Mouse (Mus musculus) large intestine, adult 2 months (tissue): ENCODE results near the gene Tas2r130. TPM values are rescaled to one million over a fixed set of nuclear protein-coding genes. Genes with fewer than 3 reads are reported as not detected.
"Not testable (repeated sequence)": the region's sequence is repeated elsewhere in the genome, so short reads cannot be mapped to it uniquely, and the experiment has no call there.

Experiments
- DNase-seq: peaks from one replicate; pipeline ENCODE4 v3.0.0-alpha.2; 2012; ENCODE audit warnings: low read depth, low spot score
- WGBS: fragments of 180-500 bp; shearing (Covaris S2); methylation state at CpG from one replicate; pipeline ENCODE4 v1.1.7; 2018; 5-methylcytosine and 5-hydroxymethylcytosine counted together
- polyA plus RNA-seq: library from polyadenylated mRNA; depleted of rRNA; stranded (reverse); fragments of >200 nt; gene quantifications from 2 replicates; pipeline ENCODE4 v1.2.3, GENCODE M21; 2012; rRNA removed

Gene Tas2r130
- polyA plus RNA-seq, result not detected in 2 replicates

GRCm38 (mm10) chr6:131630812-131631211, at the start of gene Tas2r130:
Gene Tas2r130, minus strand, starts transcription at chr6:131630912.
- no peak for DNase-seq
- WGBS, result 71% methylated on average over 3 of the region's 3 CpGs

- 66% methylated on average over 3 of the region's 3 CpGs for WGBS
- DNase-seq, result no peak
Measured at GRCm38 (mm10) chr6:131678786-131679185, 48.1 kb upstream of the Tas2r130 start, which contains the start of gene Tas2r106. Gene Tas2r106, minus strand, starts transcription at chr6:131678886.

DNA sequence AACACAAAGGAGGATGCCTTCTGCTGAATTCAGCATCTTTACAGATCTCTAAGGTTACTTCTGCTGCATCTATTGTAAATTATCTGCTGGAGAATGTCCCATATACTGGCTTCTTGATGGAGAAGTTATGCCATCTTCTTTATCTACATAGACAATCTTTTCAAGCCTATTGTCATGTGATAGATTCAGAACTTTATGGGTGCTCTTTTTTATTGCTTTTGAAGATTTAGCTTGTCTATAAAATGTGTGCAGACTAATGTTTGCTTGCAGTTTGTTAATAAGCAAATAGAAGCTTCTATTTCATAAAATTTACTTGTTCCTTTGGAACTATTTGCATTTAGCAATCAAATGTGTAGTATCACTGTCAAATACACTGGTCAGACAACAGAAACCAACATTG, 29.3 kb upstream of the Tas2r130 start, which contains the start of gene Tas2r107:
TSS of gene Tas2r107 (minus strand) at position 101 of the 400 bp plus-strand sequence.
- no peak for DNase-seq

DNA sequence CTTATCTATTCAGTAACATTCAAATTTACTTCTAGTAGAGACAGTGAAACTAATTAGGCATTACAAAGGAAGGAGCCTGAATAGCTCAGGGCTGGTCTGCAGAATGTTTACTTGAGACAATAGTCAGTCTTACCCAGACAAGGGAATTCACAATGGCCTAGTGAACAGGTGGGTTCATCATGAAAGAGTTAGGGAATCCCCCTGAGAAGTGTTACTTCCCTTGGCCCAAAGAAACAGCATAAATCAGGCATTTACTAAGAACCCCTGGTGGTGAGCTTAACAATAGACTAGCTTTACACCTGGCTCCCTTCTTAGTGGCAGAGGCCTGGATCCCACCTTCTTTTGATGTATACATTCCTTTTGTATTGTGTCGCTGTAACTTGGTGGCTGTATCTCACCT, 20.8 kb downstream of the Tas2r130 start:
- DNase-seq, result not testable (repeated sequence)
- WGBS, result 92% methylated on average over 1 of the region's 1 CpGs

- no peak for DNase-seq
- WGBS, result 85% methylated on average over 4 of the region's 4 CpGs
Measured at GRCm38 (mm10) chr6:131604821-131605220, 25.9 kb downstream of the Tas2r130 start.

Other genes starting within 250 kb of the Tas2r130 start
- 67.0 and 76.5 TPM in 2 replicates for gene Ybx3, start 242.4 kb downstream of the Tas2r130 start, polyA plus RNA-seq
- not detected in 2 replicates for gene 5430401F13Rik, start 144.5 kb downstream of the Tas2r130 start, polyA plus RNA-seq
- gene Gm6619, start 144.5 kb downstream of the Tas2r130 start, polyA plus RNA-seq, result not detected in 2 replicates
- not detected in 2 replicates for gene Tas2r107, start 29.2 kb upstream of the Tas2r130 start, polyA plus RNA-seq
- gene Tas2r106, start 48.0 kb upstream of the Tas2r130 start, polyA plus RNA-seq, result not detected in 2 replicates
- not detected in 2 replicates for gene Tas2r104, start 54.8 kb upstream of the Tas2r130 start, polyA plus RNA-seq
- gene Tas2r105, start 56.6 kb upstream of the Tas2r130 start, polyA plus RNA-seq, result not detected in 2 replicates
- not detected in 2 replicates for gene Tas2r114, start 59.2 kb upstream of the Tas2r130 start, polyA plus RNA-seq